Mouse (Mus musculus): Measurements from ENCODE around the gene Rab17. TPM values are rescaled to one million over a fixed set of nuclear protein-coding genes. Genes with fewer than 3 reads are reported as not detected.
A peak's percentile ranks its signal among the peaks of the same experiment; 100 is the strongest.

Rab17 gene
- polyA plus RNA-seq, 2 experiments, result 1.8 to 4.2 TPM

DNA sequence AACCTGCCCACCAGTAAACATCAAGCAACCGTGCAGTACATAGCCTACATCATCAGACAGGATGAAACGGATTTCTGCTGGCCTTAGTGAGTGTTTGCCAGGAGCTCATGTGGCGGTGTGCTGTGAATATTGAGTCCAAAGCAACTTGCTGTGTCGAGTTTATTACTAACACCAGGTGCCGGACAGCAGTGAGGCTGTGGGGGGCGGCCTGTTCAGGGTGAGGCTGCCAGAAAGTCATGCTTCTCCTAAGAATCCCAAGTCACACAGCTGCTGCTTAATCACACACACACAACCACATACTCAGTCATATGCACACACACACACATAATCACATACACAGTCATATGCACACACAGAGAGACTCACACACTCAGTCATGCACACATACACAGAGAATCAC is 56.2 kb downstream of the Rab17 start:
- no peaks in the 10 kb centered on the region for H3K9me3 ChIP-seq (ENCODE audit: control insufficient read depth, low read length)
- DNase-seq (ENCODE audit: low read depth in 3 of 3, low spot score in 3 of 3) (no peak), ATAC-seq (ENCODE audit: insufficient read depth) (no peak)
- TF ChIP-seq EP300 (IDR thresholded peaks at IDR 0.05; ENCODE audit: low read depth) (no peak), CTCF (IDR thresholded peaks at IDR 0.05; ENCODE audit: low read depth) (no peak)
- no peak overlapping the region for H3K27ac ChIP-seq
- 57% methylated on average over 6 of the region's 6 CpGs for WGBS (ENCODE audit: insufficient replicate concordance)
- H3K9ac ChIP-seq (replicated peaks), result no peak overlapping the region
- H3K4me2 ChIP-seq (ENCODE audit: low read depth), result no peak overlapping the region
- H3K4me3 ChIP-seq (ENCODE audit: insufficient read depth in 1 of 2, low read depth in 2 of 2, low read length in 2 of 2), result no peak overlapping the region
- H3K4me1 ChIP-seq (replicated peaks; ENCODE audit: control insufficient read depth in 2 of 2, insufficient read depth in 2 of 2, low read length in 1 of 2), result no peaks in the 10 kb centered on the region
- no peaks in the 10 kb centered on the region for H3K36me3 ChIP-seq (replicated peaks; ENCODE audit: control insufficient read depth, insufficient read depth, low read depth)
- no peaks in the 10 kb centered on the region for H3K27me3 ChIP-seq (ENCODE audit: control insufficient read depth, insufficient read depth, low read length)

DNA sequence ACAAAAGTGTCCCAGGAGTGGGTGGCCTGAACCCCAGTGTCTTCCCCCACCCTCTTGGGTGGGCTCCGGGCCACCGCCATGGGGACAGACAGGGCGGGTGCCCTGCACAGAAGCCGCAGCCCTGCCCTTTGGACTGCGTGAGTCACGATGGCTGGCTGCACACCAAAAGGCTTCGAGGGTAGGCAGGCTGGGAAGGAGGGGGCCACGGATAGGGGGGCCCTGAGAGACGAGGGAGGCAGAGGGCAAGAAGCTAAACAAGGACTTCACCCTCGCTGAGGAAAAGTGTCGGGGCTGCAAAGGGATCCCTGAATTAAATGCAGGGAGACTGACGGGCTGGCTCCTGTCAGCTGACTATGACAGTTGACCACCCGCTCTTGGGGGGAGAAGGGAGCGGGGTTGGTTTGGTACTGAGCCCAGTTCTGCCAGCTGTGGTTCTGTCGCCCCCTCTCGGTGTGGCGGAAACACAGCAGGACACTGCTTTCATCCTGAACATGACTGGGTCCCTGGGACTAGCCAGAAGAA is 59.8 kb downstream of the Rab17 start:
- H3K9me3 ChIP-seq (ENCODE audit: control insufficient read depth, low read length), result no peaks in the 10 kb centered on the region
- no peak for TF ChIP-seq EP300 (IDR thresholded peaks at IDR 0.05; ENCODE audit: low read depth)
- TF ChIP-seq CTCF (IDR thresholded peaks at IDR 0.05; ENCODE audit: low read depth), result 0 out of 2 replicates have a peak, but pooled peaks have one; percentile 23
- no peaks in the 10 kb centered on the region for H3K27me3 ChIP-seq (ENCODE audit: control insufficient read depth, insufficient read depth, low read length)
- DNase-seq (ENCODE audit: low read depth in 3 of 3, low spot score in 3 of 3) (no peak), ATAC-seq (ENCODE audit: insufficient read depth) (no peak)
- no peak overlapping the region for H3K4me3 ChIP-seq (ENCODE audit: insufficient read depth in 1 of 2, low read depth in 2 of 2, low read length in 2 of 2)
- H3K36me3 ChIP-seq (replicated peaks; ENCODE audit: control insufficient read depth, insufficient read depth, low read depth), result no peaks in the 10 kb centered on the region
- H3K4me2 ChIP-seq (ENCODE audit: low read depth), result no peak overlapping the region
- H3K27ac ChIP-seq, result no peak overlapping the region
- H3K4me1 ChIP-seq (replicated peaks; ENCODE audit: control insufficient read depth in 2 of 2, insufficient read depth in 2 of 2, low read length in 1 of 2), result no peaks in the 10 kb centered on the region
- H3K9ac ChIP-seq (replicated peaks), result no peak overlapping the region
- 39% methylated on average over 17 of the region's 17 CpGs for WGBS (ENCODE audit: insufficient replicate concordance)

DNA sequence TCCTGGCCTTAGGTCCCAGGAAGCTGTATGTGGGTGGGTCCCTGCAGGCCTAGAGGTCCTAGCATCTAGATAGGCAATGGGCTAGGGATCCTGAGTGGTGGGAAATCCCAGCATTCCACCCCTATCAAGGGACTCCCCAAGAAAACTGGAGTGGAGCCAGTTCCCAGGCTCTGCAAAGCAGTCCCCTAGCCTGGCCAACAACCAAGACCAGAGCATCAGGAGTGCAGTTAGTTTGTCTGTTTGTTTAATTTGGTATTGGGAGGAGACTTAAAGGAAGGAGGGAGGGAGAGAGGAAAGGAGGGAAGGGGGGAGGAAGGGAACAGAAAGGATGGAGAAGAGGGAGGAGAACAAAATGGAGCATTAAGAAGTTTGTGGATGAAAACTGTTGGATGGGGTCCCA is 60.3 kb downstream of the Rab17 start:
- no peak for ATAC-seq (ENCODE audit: insufficient read depth)
- Histone ChIP-seq H3K4me2 (ENCODE audit: low read depth) (no peak overlapping the region), H3K27me3 (ENCODE audit: control insufficient read depth, insufficient read depth, low read length) (no peaks in the 10 kb centered on the region), H3K4me1 (replicated peaks; ENCODE audit: control insufficient read depth in 2 of 2, insufficient read depth in 2 of 2, low read length in 1 of 2) (no peaks in the 10 kb centered on the region), H3K9ac (replicated peaks) (no peak overlapping the region), H3K9me3 (ENCODE audit: control insufficient read depth, low read length) (no peaks in the 10 kb centered on the region), H3K4me3 (ENCODE audit: insufficient read depth in 1 of 2, low read depth in 2 of 2, low read length in 2 of 2) (no peak overlapping the region), H3K36me3 (replicated peaks; ENCODE audit: control insufficient read depth, insufficient read depth, low read depth) (no peaks in the 10 kb centered on the region), H3K27ac (no peak overlapping the region)
- TF ChIP-seq CTCF (IDR thresholded peaks at IDR 0.05; ENCODE audit: low read depth) (no peak), EP300 (IDR thresholded peaks at IDR 0.05; ENCODE audit: low read depth) (no peak)
- no peak for DNase-seq (ENCODE audit: low read depth in 3 of 3, low spot score in 3 of 3)

Other genes starting within 250 kb of the Rab17 start
- gene Col6a3, start 125.7 kb downstream of the Rab17 start, polyA plus RNA-seq (2012; rRNA removed), result 2.4 and 4.2 TPM in 2 replicates
- gene Col6a3, start 125.7 kb downstream of the Rab17 start, polyA plus RNA-seq (2014; fragmentation: Nextera tagmentation; extraction: Ambion mirVana), result 2.8 and 3.9 TPM in 2 replicates
- gene Mlph, start 54.6 kb downstream of the Rab17 start, polyA plus RNA-seq (2012; rRNA removed), result 0.01 TPM in 1 of 2 replicates, not detected in the other
- gene Mlph, start 54.6 kb downstream of the Rab17 start, polyA plus RNA-seq (2014; fragmentation: Nextera tagmentation; extraction: Ambion mirVana), result not detected in 2 replicates
- gene Prlh, start 16.6 kb downstream of the Rab17 start, polyA plus RNA-seq (2012; rRNA removed), result not detected in 2 replicates
- not detected in 2 replicates for gene Prlh, start 16.6 kb downstream of the Rab17 start, polyA plus RNA-seq (2014; fragmentation: Nextera tagmentation; extraction: Ambion mirVana)
- 4.6 and 9.4 TPM in 2 replicates for gene Lrrfip1, start 29.1 kb upstream of the Rab17 start, polyA plus RNA-seq (2012; rRNA removed)
- gene Lrrfip1, start 29.1 kb upstream of the Rab17 start, polyA plus RNA-seq (2014; fragmentation: Nextera tagmentation; extraction: Ambion mirVana), result 10.0 and 12.5 TPM in 2 replicates
- gene Rbm44, start 175.4 kb upstream of the Rab17 start, polyA plus RNA-seq (2012; rRNA removed), result 0.31 and 0.95 TPM in 2 replicates
- gene Rbm44, start 175.4 kb upstream of the Rab17 start, polyA plus RNA-seq (2014; fragmentation: Nextera tagmentation; extraction: Ambion mirVana), result 0.94 and 1.4 TPM in 2 replicates
- gene Ramp1, start 210.2 kb upstream of the Rab17 start, polyA plus RNA-seq (2012; rRNA removed), result 2.4 and 2.5 TPM in 2 replicates
- 4.9 and 5.2 TPM in 2 replicates for gene Ramp1, start 210.2 kb upstream of the Rab17 start, polyA plus RNA-seq (2014; fragmentation: Nextera tagmentation; extraction: Ambion mirVana)